ENCODE assay signal across 9 mouse cellular contexts in genomic region chr1:36996561-36997213, GRCm38 (mm10). TPM values are rescaled to one million over a fixed set of nuclear protein-coding genes. Genes with fewer than 3 reads are reported as not detected.
A peak's percentile ranks its signal among the peaks of the same experiment; 100 is the strongest.
DNase-seq lines count a peak whose midpoint lies in the region; ATAC-seq lines count a peak whose summit lies in the region.
"Had no signal": no experiment of that assay in that cellular context is flagged by ENCODE, and none has a peak within 500 bp of the region (broad histone marks: within the 10 kb centered on the region; RNA-seq: fewer than 3 reads in every experiment).

No protein-coding gene starts in this region.

- H3K4me3 ChIP-seq in hindbrain, embryonic 10.5 days: no peak overlapping the region
- H3K4me3 ChIP-seq in hindbrain, embryonic 12.5 days: no peak overlapping the region
- H3K4me3 ChIP-seq: midbrain, embryonic 12.5 days had no signal

- H3K36me3 ChIP-seq in hindbrain, embryonic 10.5 days: no peaks in the 10 kb centered on the region
- no peaks in the 10 kb centered on the region for H3K36me3 ChIP-seq in hindbrain, embryonic 12.5 days
- H3K36me3 ChIP-seq: midbrain, embryonic 12.5 days had no signal

- WGBS in hindbrain, embryonic 10.5 days: 40% methylated on average over 6 of the region's 6 CpGs
- 55% methylated on average over 6 of the region's 6 CpGs for WGBS in hindbrain, embryonic 12.5 days

- H3K4me1 ChIP-seq in hindbrain, embryonic 10.5 days (replicated peaks): peaks cover 14% of the 10 kb centered on the region
- 0 out of 2 replicates have a peak, but pooled peaks cover 6% of the 10 kb centered on the region for H3K4me1 ChIP-seq in hindbrain, embryonic 12.5 days
- H3K4me1 ChIP-seq: midbrain, embryonic 12.5 days had no signal

- no peaks in the 10 kb centered on the region for H3K27me3 ChIP-seq in hindbrain, embryonic 10.5 days (ENCODE audit: insufficient read depth, poor library complexity, severe bottlenecking)
- no peaks in the 10 kb centered on the region for H3K27me3 ChIP-seq in hindbrain, embryonic 12.5 days
- H3K27me3 ChIP-seq: midbrain, embryonic 12.5 days had no signal

- no peak overlapping the region for H3K9ac ChIP-seq in hindbrain, embryonic 12.5 days
- H3K9ac ChIP-seq: midbrain, embryonic 12.5 days had no signal

- H3K27ac ChIP-seq in hindbrain, embryonic 10.5 days: peak overlapping the region; percentile 46
- no peak overlapping the region for H3K27ac ChIP-seq in hindbrain, embryonic 12.5 days
- H3K27ac ChIP-seq: midbrain, embryonic 12.5 days had no signal

- no peak for DNase-seq in hindbrain, embryonic 10.5 days (ENCODE audit: low spot score)
- DNase-seq in adrenal gland, postnatal 14 days: peak; percentile 77
- peak; percentile 57 to 69 for DNase-seq in heart, adult 9 months (ENCODE audit: low spot score in 2 of 2)
- peak; percentile 58 to 71 for DNase-seq in kidney, postnatal 36 days
- peak; percentile 41 for DNase-seq in thymus, postnatal 25 days
- no peak for DNase-seq in spleen, adult 12 weeks (ENCODE audit: low spot score)
- no peak for DNase-seq in natural killer cell, adult 2 months (ENCODE audit: low spot score in 2 of 2)

- H3K4me2 ChIP-seq in hindbrain, embryonic 12.5 days (replicated peaks): no peak overlapping the region
- H3K4me2 ChIP-seq: midbrain, embryonic 12.5 days had no signal

- no peak for ATAC-seq in hindbrain, embryonic 12.5 days (ENCODE audit: low FRiP score)

- H3K9me3 ChIP-seq in hindbrain, embryonic 10.5 days: no peaks in the 10 kb centered on the region
- H3K9me3 ChIP-seq in hindbrain, embryonic 12.5 days (replicated peaks): no peaks in the 10 kb centered on the region
- H3K9me3 ChIP-seq: midbrain, embryonic 12.5 days had no signal

RNA-seq across cellular contexts. Expression of gene Vwa3b, which starts 29.7 kb away (rescaled TPM):
- 0.34 and 1.1 TPM in 2 replicates for polyA plus RNA-seq in hindbrain, embryonic 10.5 days (2016; fragmentation: Nextera tagmentation; extraction: Ambion mirVana)
- polyA plus RNA-seq in hindbrain, embryonic 12.5 days (2016; fragmentation: Nextera tagmentation; extraction: Ambion mirVana): 0.96 and 2.7 TPM in 2 replicates
- total RNA-seq in adrenal gland, postnatal 14 days (2021): 1.2 TPM in 1 of 2 replicates, not detected in the other

RNA-seq across cellular contexts. Expression of gene Tmem131, which starts 53.2 kb away (rescaled TPM):
- polyA plus RNA-seq in hindbrain, embryonic 10.5 days (2016; fragmentation: Nextera tagmentation; extraction: Ambion mirVana): 11.0 and 12.7 TPM in 2 replicates
- polyA plus RNA-seq in hindbrain, embryonic 12.5 days (2016; fragmentation: Nextera tagmentation; extraction: Ambion mirVana): 18.2 and 21.1 TPM in 2 replicates
- 45.7 and 48.2 TPM in 2 replicates for total RNA-seq in adrenal gland, postnatal 14 days (2021)

Comparison
In these comparisons a context has a peak if more than half of its experiments do, and no peak if none do; other contexts are left out.
1. DNase-seq: peak in adrenal gland, postnatal 14 days (single experiment), heart, adult 9 months (2 of 2), kidney, postnatal 36 days (2 of 2) and thymus, postnatal 25 days (single experiment); none in hindbrain, embryonic 10.5 days (single experiment), spleen, adult 12 weeks (single experiment) and natural killer cell, adult 2 months (0 of 2).